In the genomic region with DNA sequence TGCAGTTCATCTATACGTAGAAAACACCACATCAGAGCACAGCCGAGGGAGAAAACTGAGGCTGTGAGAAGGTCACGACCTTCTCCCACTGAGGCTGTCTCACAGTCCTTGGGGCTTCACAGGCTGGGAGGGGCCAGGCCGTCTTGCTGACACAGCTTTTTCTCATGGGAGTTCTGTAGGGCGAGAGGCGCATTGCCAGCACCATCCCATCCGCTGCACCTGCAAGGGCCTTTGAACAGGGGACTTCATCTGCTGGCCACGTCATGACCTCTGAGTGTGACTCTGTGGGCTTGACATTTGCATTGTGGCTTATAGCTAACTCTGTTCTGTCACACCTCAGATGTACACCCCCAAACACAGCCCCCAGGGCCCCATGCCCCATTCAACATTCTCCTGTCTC, we compare ENCODE assay signal across 10 mouse cellular contexts. TPM values are rescaled to one million over a fixed set of nuclear protein-coding genes. Genes with fewer than 3 reads are reported as not detected.
DNase-seq lines count a peak whose midpoint lies in the region; ATAC-seq and TF ChIP-seq lines count a peak whose summit lies in the region.
"Had no signal": no experiment of that assay in that cellular context is flagged by ENCODE, and none has a peak within 500 bp of the region (broad histone marks: within the 10 kb centered on the region; RNA-seq: fewer than 3 reads in every experiment).

No protein-coding gene starts in this region.

- H3K9me3 ChIP-seq in kidney, postnatal 0 days (replicated peaks; ENCODE audit: low read length) = no peaks in the 10 kb centered on the region
- H3K9me3 ChIP-seq in hindbrain, embryonic 14.5 days (ENCODE audit: control insufficient read depth, low read length) = no peaks in the 10 kb centered on the region
- H3K9me3 ChIP-seq: forebrain, embryonic 15.5 days had no signal

- peaks cover 15% of the 10 kb centered on the region for H3K4me1 ChIP-seq in kidney, postnatal 0 days (replicated peaks; ENCODE audit: insufficient read depth, low read length)
- peaks cover 10% of the 10 kb centered on the region; the same call in 1 of the 2 replicates for H3K4me1 ChIP-seq in hindbrain, embryonic 14.5 days (replicated peaks; ENCODE audit: control insufficient read depth, insufficient read depth, low read length)

- H3K27ac ChIP-seq in kidney, postnatal 0 days = peak overlapping the region; percentile 77
- H3K27ac ChIP-seq in hindbrain, embryonic 14.5 days = no peak overlapping the region
- H3K27ac ChIP-seq: forebrain, embryonic 15.5 days had no signal

- TF ChIP-seq CTCF in kidney, postnatal 0 days (IDR thresholded peaks at IDR 0.05; ENCODE audit: low read depth) = no peak

- DNase-seq in adrenal gland, postnatal 10 days = peak; percentile 66
- DNase-seq in adrenal gland, adult 2 months = no peak
- DNase-seq in kidney, postnatal 0 days (ENCODE audit: low spot score) = no peak
- no peak for DNase-seq in kidney, adult 18-20 months
- DNase-seq in embryo, embryonic 10.5 days (ENCODE audit: low spot score) = peak; percentile 56
- DNase-seq in thymus, postnatal 0 days (ENCODE audit: low spot score) = peak; percentile 87
- DNase-seq in testis, postnatal 10 days (ENCODE audit: low spot score) = no peak
- DNase-seq in hindbrain, embryonic 14.5 days (ENCODE audit: low spot score) = no peak
- DNase-seq: lung, adult 2 months had no signal

- H3K9ac ChIP-seq in kidney, postnatal 0 days (ENCODE audit: low read depth, low read length) = no peak overlapping the region
- no peak overlapping the region for H3K9ac ChIP-seq in hindbrain, embryonic 14.5 days
- H3K9ac ChIP-seq: forebrain, embryonic 15.5 days had no signal

- 32% methylated on average over 8 of the region's 8 CpGs for WGBS in kidney, postnatal 0 days
- WGBS in hindbrain, embryonic 14.5 days = 19% methylated on average over 8 of the region's 8 CpGs

- ATAC-seq in kidney, postnatal 0 days (replicated peaks; ENCODE audit: low FRiP score, low read depth) = no peak
- ATAC-seq in hindbrain, embryonic 14.5 days (ENCODE audit: low FRiP score) = no peak
- ATAC-seq: forebrain, embryonic 15.5 days had no signal

- H3K27me3 ChIP-seq in kidney, postnatal 0 days (ENCODE audit: insufficient read depth, low read length) = no peaks in the 10 kb centered on the region
- H3K27me3 ChIP-seq in hindbrain, embryonic 14.5 days (ENCODE audit: control insufficient read depth, insufficient read depth, low read length) = no peaks in the 10 kb centered on the region
- H3K27me3 ChIP-seq: forebrain, embryonic 15.5 days had no signal

- H3K4me3 ChIP-seq in kidney, postnatal 0 days (replicated peaks; ENCODE audit: low read depth, low read length) = no peak overlapping the region
- no peak overlapping the region for H3K4me3 ChIP-seq in hindbrain, embryonic 14.5 days (replicated peaks; ENCODE audit: low read length)
- H3K4me3 ChIP-seq: forebrain, embryonic 15.5 days had no signal

- H3K4me2 ChIP-seq in kidney, postnatal 0 days (ENCODE audit: low read length) = no peak overlapping the region
- no peak overlapping the region for H3K4me2 ChIP-seq in hindbrain, embryonic 14.5 days (replicated peaks)
- H3K4me2 ChIP-seq: forebrain, embryonic 15.5 days had no signal

- no peaks in the 10 kb centered on the region for H3K36me3 ChIP-seq in kidney, postnatal 0 days (ENCODE audit: insufficient read depth, low read length)
- H3K36me3 ChIP-seq in hindbrain, embryonic 14.5 days (replicated peaks; ENCODE audit: control insufficient read depth, insufficient read depth) = no peaks in the 10 kb centered on the region
- H3K36me3 ChIP-seq: forebrain, embryonic 15.5 days had no signal

RNA-seq across cellular contexts. Expression of a gene that starts 22.3 kb away (rescaled TPM):
- total RNA-seq in adrenal gland, postnatal 10 days (2021) = 100 to 1,000 TPM; 101 to 113 TPM
- total RNA-seq in adrenal gland, adult 2 months (2021) = 100 to 1,000 TPM; 117 to 175 TPM
- polyA plus RNA-seq in adrenal gland, adult 2 months (2012; rRNA removed) = 140 and 161 TPM in 2 replicates
- polyA plus RNA-seq in kidney, postnatal 0 days (2015; fragmentation: Nextera tagmentation; extraction: Ambion mirVana) = 87.6 and 93.7 TPM in 2 replicates
- 35.9 and 37.7 TPM in 2 replicates for polyA plus RNA-seq in thymus, postnatal 0 days (2015; fragmentation: Nextera tagmentation; extraction: Ambion mirVana)
- polyA plus RNA-seq in hindbrain, embryonic 14.5 days (2014; fragmentation: Nextera tagmentation; extraction: Ambion mirVana) = 41.2 and 41.9 TPM in 2 replicates

Comparison
In these comparisons a context has a peak if more than half of its experiments do, and no peak if none do; other contexts are left out.
1. DNase-seq: peak in adrenal gland, postnatal 10 days (single experiment), embryo, embryonic 10.5 days (single experiment) and thymus, postnatal 0 days (single experiment); none in adrenal gland, adult 2 months (single experiment), kidney, postnatal 0 days (single experiment), kidney, adult 18-20 months (single experiment), testis, postnatal 10 days (single experiment) and hindbrain, embryonic 14.5 days (single experiment).